Mouse (Mus musculus): ENCODE results near the gene Fbxo42.

Fbxo42 gene

GRCm38 (mm10) chr4:141147112-141148008 is at the start of gene Fbxo42:
Gene Fbxo42, plus strand, starts transcription at chr4:141147913.
- WGBS, result 6% methylated on average over 58 of the region's 58 CpGs

GRCm38 (mm10) chr4:141098935-141099334 is 48.8 kb upstream of the Fbxo42 start:
- 82% methylated on average over 4 of the region's 4 CpGs for WGBS

GRCm38 (mm10) chr4:141099956-141100355 is 47.8 kb upstream of the Fbxo42 start:
- 80% methylated on average over 5 of the region's 5 CpGs for WGBS

GRCm38 (mm10) chr4:141101291-141101690 is 46.4 kb upstream of the Fbxo42 start:
- WGBS, result 94% methylated on average over 9 of the region's 9 CpGs

GRCm38 (mm10) chr4:141101855-141102254 is 45.9 kb upstream of the Fbxo42 start:
- 71% methylated on average over 6 of the region's 6 CpGs for WGBS

- 85% methylated on average over 16 of the region's 16 CpGs for WGBS
Observed at GRCm38 (mm10) chr4:141106526-141107183, 41.1 kb upstream of the Fbxo42 start.

GRCm38 (mm10) chr4:141108196-141108732 is 39.4 kb upstream of the Fbxo42 start:
- WGBS, result 43% methylated on average over 10 of the region's 10 CpGs

- WGBS, result 60% methylated on average over 7 of the region's 7 CpGs
Observed at GRCm38 (mm10) chr4:141113831-141114230, 33.9 kb upstream of the Fbxo42 start.

GRCm38 (mm10) chr4:141114521-141114981 is 33.2 kb upstream of the Fbxo42 start:
- 32% methylated on average over 6 of the region's 6 CpGs for WGBS

- WGBS, result 90% methylated on average over 8 of the region's 8 CpGs
Observed at GRCm38 (mm10) chr4:141115398-141115797, 32.3 kb upstream of the Fbxo42 start.

GRCm38 (mm10) chr4:141118691-141119090 is 29.0 kb upstream of the Fbxo42 start:
- WGBS, result 58% methylated on average over 4 of the region's 4 CpGs

GRCm38 (mm10) chr4:141120700-141121099 is 27.0 kb upstream of the Fbxo42 start:
- WGBS, result 20% methylated on average over 11 of the region's 11 CpGs

GRCm38 (mm10) chr4:141122663-141123062 is 25.1 kb upstream of the Fbxo42 start:
- 77% methylated on average over 7 of the region's 7 CpGs for WGBS

GRCm38 (mm10) chr4:141123065-141123464 is 24.6 kb upstream of the Fbxo42 start:
- 34% methylated on average over 1 of the region's 1 CpGs for WGBS

- 69% methylated on average over 6 of the region's 6 CpGs for WGBS
Observed at GRCm38 (mm10) chr4:141129190-141129710, 18.5 kb upstream of the Fbxo42 start.

GRCm38 (mm10) chr4:141130704-141131342 is 16.9 kb upstream of the Fbxo42 start:
- 45% methylated on average over 6 of the region's 6 CpGs for WGBS

GRCm38 (mm10) chr4:141131531-141132061 is 16.1 kb upstream of the Fbxo42 start:
- WGBS, result 53% methylated on average over 5 of the region's 5 CpGs

GRCm38 (mm10) chr4:141132191-141132590 is 15.5 kb upstream of the Fbxo42 start:
- WGBS, result 65% methylated on average over 8 of the region's 8 CpGs

GRCm38 (mm10) chr4:141133227-141133626 is 14.5 kb upstream of the Fbxo42 start:
- 52% methylated on average over 8 of the region's 8 CpGs for WGBS

- WGBS, result 38% methylated on average over 8 of the region's 8 CpGs
Observed at GRCm38 (mm10) chr4:141134031-141134441, 13.7 kb upstream of the Fbxo42 start.

- 53% methylated on average over 20 of the region's 20 CpGs for WGBS
Observed at GRCm38 (mm10) chr4:141134751-141135530, 12.8 kb upstream of the Fbxo42 start.

Data from cerebral cortex, adult 2 months (tissue).